Mouse (Mus musculus) lung, embryonic 15.5 days (tissue): ENCODE results near the gene Palm3. TPM values are rescaled to one million over a fixed set of nuclear protein-coding genes. Genes with fewer than 3 reads are reported as not detected.

ENCODE experiments used
- ATAC-seq: fragments of 200-750 bp; cut with Nextera tagmentation; 2 replicates; pipeline ENCODE4 v1.8.0; 2017; ENCODE audit warnings: moderate number of reproducible peaks, borderline replicate concordance; ENCODE audit not compliant: low FRiP score, low TSS enrichment; ENCODE audit errors: extremely low read depth
- H3K27ac ChIP-seq: fragments of 300-500 bp; sonication (generic); 2 replicates; pipeline ENCODE4 v1.5.1; 2015; ENCODE audit warnings: moderate library complexity, mild to moderate bottlenecking, inconsistent platforms
- H3K27me3 ChIP-seq: fragments of 300-500 bp; sonication (generic); 2 replicates; pipeline ENCODE4 v1.6.1; 2015; ENCODE audit warnings: inconsistent platforms
- H3K36me3 ChIP-seq: fragments of 300-500 bp; sonication (generic); 2 replicates; pipeline ENCODE4 v1.6.1; 2015; ENCODE audit warnings: inconsistent platforms
- H3K4me1 ChIP-seq: fragments of 300-500 bp; sonication (generic); 2 replicates; pipeline ENCODE4 v1.6.1; 2015; ENCODE audit warnings: inconsistent platforms
- H3K4me2 ChIP-seq: fragments of 300-500 bp; sonication (generic); 2 replicates; pipeline ENCODE4 v1.6.1; 2015; ENCODE audit warnings: inconsistent platforms, mild to moderate bottlenecking, moderate library complexity
- H3K4me3 ChIP-seq: fragments of 300-500 bp; sonication (generic); 2 replicates; pipeline ENCODE4 v1.5.1; 2015; ENCODE audit warnings: mild to moderate bottlenecking, inconsistent platforms
- H3K9ac ChIP-seq: fragments of 300-500 bp; sonication (generic); 2 replicates; pipeline ENCODE4 v1.6.1; 2015; ENCODE audit warnings: inconsistent platforms
- H3K9me3 ChIP-seq: fragments of 300-500 bp; sonication (generic); 2 replicates; pipeline ENCODE4 v1.6.1; 2016; ENCODE audit warnings: inconsistent platforms
- WGBS: fragments of 180-500 bp; shearing (Covaris S2); methylation state at CpG from one replicate; pipeline ENCODE4 v1.1.7; 2015; 5-methylcytosine and 5-hydroxymethylcytosine counted together
- polyA plus RNA-seq: library from polyadenylated mRNA; unstranded; fragments of >200 nt; fragmentation: Nextera tagmentation; extraction: Ambion mirVana; gene quantifications from 2 replicates; pipeline ENCODE4 v1.2.1, GENCODE M21; 2015

The Palm3 gene
- polyA plus RNA-seq, 1 experiment from 2014 or later: 6.7 TPM

DNA sequence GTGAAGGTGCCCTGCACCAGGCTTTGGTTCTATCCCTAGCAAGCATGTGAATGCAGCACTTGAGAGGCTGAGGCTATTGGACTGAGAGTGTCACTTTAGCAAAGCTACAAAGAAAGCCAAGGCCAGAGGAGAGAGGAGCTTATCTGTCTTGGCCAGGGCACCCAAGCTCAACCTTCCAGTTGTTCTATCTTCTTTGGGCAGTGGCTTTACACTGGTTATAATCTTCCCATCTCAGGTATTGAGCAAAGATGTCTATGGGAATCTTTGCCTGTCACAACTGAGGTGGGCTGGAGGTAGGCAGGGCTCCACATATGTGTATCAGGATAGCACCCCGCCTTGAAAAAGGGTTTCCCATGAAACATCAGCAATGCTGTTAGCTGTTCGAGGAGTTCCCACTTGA, 39.0 kb downstream of the Palm3 start:
- no peak for ATAC-seq
- H3K9me3 ChIP-seq: no peaks in the 10 kb centered on the region

DNA sequence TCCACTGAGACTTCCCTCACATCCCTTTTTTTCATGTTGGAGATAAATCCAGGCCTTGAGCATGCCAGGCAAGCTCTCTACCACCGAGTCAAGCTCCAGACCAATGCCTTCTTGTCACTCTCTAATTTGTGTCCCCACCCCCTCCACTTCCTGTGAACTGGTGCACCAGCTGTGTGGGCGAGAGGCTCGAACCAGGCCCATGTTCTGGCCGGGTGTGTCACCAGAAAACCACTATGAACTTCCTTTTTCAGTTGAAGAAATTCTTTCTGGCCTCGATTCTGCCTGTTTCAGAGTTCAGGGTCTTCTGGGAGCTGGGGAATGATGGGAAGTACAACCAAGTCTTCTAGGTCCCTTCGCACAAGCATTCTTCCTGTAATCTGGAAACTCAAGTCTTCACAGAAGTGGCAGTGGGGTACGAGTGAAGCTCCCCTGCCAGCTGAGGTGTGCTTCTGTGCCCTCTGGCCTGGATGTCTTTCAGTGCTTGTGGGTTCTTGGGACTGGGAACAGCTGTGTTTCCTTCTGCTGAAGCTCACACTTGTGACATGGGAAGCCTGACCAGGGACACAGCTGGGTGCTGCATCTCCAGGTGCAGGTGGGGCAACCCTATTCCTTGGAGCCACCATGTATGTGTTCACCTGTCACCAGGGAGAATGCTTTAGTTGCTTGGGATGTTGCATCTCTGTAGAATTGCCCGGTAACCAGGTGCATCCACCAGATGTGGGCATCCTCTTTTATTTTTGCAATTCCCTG, 42.8 kb downstream of the Palm3 start:
- ATAC-seq: no peak

More for the DNA sequence above, 39.0 kb downstream of the Palm3 start:
- Histone ChIP-seq H3K4me2 (no peak overlapping the region), H3K4me1 (no peaks in the 10 kb centered on the region), H3K9ac (no peak overlapping the region), H3K36me3 (no peaks in the 10 kb centered on the region), H3K27ac (no peak overlapping the region), H3K27me3 (no peaks in the 10 kb centered on the region), H3K4me3 (no peak overlapping the region)
- 70% methylated on average over 2 of the region's 2 CpGs for WGBS

DNA sequence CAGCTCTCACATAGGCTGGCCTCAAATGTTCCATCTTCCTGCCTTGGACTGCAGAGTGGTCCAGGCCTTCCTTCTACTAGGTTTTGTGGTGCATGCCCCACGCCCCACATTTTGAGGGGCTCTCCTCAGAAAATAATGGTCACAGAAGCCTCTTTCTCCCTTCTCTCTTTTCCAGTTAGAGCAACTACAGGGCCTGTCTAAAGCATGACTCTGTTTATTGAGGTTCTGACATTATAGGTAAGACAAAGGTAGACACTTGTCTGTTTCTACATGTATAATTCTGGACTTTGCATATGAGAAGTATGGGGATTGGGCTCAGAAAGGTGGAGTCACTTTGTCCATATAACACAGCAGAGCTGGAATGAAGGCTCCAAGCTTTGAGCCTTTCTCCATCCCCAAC, 43.8 kb downstream of the Palm3 start, which contains the start of gene Gm10643:
Gm10643 (minus strand) TSS at position 101 of the 400 bp plus-strand sequence.
- Histone ChIP-seq H3K9ac (peak within 1 kb of the TSS; percentile 63), H3K4me2 (peak within 1 kb of the TSS; percentile 78), H3K4me1 (peaks cover 26% of the 10 kb centered on the region), H3K27ac (peak within 1 kb of the TSS; percentile 90), H3K4me3 (peak within 1 kb of the TSS; percentile 95), H3K36me3 (no peaks in the 10 kb centered on the region), H3K27me3 (no peaks in the 10 kb centered on the region), H3K9me3 (no peaks in the 10 kb centered on the region)
- WGBS: 95% methylated on average over 1 of the region's 1 CpGs
- no peak for ATAC-seq

More for the DNA sequence above, 42.8 kb downstream of the Palm3 start:
- H3K4me1 ChIP-seq: peaks cover 16% of the 10 kb centered on the region
- H3K9ac ChIP-seq: no peak overlapping the region
- H3K36me3 ChIP-seq: no peaks in the 10 kb centered on the region
- H3K9me3 ChIP-seq: no peaks in the 10 kb centered on the region
- 64% methylated on average over 8 of the region's 8 CpGs for WGBS
- H3K27ac ChIP-seq: no peak overlapping the region
- H3K27me3 ChIP-seq: no peaks in the 10 kb centered on the region
- H3K4me2 ChIP-seq: no peak overlapping the region
- no peak overlapping the region for H3K4me3 ChIP-seq

DNA sequence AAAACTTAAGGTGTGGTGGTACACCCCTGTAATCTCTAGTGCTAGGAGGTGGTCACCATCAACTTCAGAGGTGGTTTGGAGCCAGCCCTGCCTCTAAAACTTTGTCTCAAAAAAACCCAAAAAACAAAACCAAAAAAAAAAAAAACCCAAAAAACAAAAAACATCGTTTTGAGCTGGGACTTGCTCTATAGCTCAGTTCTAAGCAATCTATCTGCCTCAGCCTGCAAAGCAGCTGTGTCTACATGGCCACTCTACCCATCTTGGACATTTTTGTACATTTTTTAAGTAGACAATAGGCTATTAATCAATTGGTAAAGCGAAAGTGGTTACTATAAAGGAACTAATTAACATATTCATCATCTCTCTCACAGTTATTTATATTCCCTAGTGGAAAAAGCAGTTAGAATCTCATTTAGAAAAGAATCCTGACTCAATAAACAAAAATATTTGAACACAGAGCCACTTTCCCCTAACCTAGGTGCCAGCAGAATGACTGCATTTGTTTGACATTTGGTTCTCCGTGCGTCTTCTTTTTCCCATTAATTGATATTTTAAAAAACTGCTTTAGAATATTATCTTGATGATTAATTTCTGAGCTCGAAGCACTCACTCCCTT, 44.3 kb downstream of the Palm3 start:
- Histone ChIP-seq H3K27ac (peak overlapping the region; percentile 90), H3K4me3 (peak overlapping the region; percentile 95), H3K9ac (peak overlapping the region; percentile 63), H3K27me3 (no peaks in the 10 kb centered on the region), H3K4me2 (peak overlapping the region; percentile 78), H3K9me3 (no peaks in the 10 kb centered on the region), H3K4me1 (peaks cover 28% of the 10 kb centered on the region), H3K36me3 (no peaks in the 10 kb centered on the region)
- 19% methylated on average over 5 of the region's 5 CpGs for WGBS
- no peak for ATAC-seq

DNA sequence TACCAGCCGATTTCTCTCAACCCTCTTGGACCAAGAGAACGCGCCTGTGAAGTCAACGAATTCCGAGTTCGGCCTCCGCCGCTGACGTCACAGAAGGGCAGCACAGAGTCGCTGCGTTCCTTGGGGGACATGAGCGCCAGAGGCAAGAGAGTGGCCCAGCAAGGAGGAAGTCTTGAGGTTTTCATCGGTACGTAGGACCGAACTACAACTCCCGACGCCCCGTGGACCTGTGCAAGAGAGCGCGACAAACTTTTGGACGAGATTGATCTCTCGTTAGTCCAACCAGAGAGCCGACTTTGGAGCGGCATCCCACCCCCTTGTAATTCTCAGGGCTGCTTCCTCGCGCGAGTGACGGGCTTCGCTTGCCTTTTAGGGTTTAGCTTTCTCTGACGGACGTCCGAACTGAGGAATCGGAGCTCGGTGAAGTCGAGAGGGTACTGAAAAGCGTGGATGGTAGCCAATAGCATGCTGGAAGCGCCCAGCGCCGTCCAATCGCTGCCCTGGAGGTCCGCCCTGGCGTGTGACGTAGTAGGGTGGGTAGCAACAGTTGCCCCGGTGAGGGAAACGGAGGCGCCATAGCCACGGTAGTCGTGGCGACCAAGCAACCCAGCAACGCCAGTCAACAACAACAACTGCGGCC, 45.1 kb downstream of the Palm3 start, which contains the start of gene Rfx1:
Rfx1 (plus strand) TSS at position 544 of the 640 bp plus-strand sequence.
- peak within 1 kb of the TSS; percentile 78 for H3K4me2 ChIP-seq
- WGBS: under 1% methylated on average over 51 of the region's 51 CpGs
- H3K4me1 ChIP-seq: peaks cover 28% of the 10 kb centered on the region
- H3K4me3 ChIP-seq: peak within 1 kb of the TSS; percentile 95
- H3K27me3 ChIP-seq: no peaks in the 10 kb centered on the region
- H3K36me3 ChIP-seq: no peaks in the 10 kb centered on the region
- ATAC-seq: peak; percentile 97
- no peaks in the 10 kb centered on the region for H3K9me3 ChIP-seq
- peak within 1 kb of the TSS; percentile 98 for H3K27ac ChIP-seq
- H3K9ac ChIP-seq: peak within 1 kb of the TSS; percentile 84

DNA sequence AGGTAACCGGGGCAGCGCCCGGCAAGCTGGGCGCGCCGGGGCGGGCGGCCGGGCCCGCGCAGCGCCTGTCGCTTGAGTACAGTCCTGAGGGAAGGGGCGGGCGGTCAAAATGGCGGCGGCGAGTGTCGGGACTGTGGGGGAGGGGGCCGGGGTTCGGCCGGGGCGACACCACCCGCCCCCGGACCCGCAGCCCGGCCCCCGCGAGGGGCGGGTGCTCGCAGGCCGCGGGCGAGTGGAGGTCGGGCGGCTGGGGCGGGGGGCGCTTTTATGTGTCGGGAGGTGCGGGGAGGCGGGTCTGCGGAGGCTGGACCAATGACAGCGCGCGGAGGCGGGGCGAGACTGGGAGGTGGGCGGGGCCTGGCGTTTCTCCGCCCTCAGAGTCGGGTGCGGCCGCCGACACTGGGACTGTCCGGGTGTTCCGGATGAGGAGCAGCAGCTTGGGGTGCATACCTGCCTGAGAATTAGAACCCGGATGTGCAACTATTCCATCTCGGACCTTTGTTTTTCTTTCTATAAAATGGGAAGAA, 45.8 kb downstream of the Palm3 start:
- peak; percentile 73 for ATAC-seq
- H3K4me3 ChIP-seq: peak overlapping the region; percentile 95
- peak overlapping the region; percentile 50 for H3K4me2 ChIP-seq
- H3K27me3 ChIP-seq: no peaks in the 10 kb centered on the region
- H3K9me3 ChIP-seq: no peaks in the 10 kb centered on the region
- peak overlapping the region; percentile 98 for H3K27ac ChIP-seq
- no peaks in the 10 kb centered on the region for H3K36me3 ChIP-seq
- 2% methylated on average over 45 of the region's 58 CpGs for WGBS
- H3K4me1 ChIP-seq: peaks cover 31% of the 10 kb centered on the region
- peak overlapping the region; percentile 84 for H3K9ac ChIP-seq

DNA sequence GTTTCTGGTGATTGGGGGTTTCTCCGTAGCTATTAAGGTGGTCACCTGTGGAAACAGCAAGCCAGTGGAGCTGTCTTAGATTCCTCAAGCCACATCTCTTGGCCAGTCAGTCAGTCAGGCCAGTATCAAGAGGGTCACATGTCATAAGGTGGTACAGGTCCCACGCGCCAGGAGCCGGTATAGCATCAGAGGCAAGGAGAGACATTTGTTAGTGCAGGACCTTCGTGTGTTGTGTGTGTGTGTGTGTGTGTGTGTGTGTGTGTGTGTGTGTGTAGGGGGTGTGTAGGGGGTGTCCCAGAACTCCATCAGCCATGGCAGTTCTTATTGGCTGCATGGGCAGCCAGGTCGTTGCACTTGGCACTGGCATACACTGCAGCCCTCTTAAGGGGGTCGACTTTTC, 46.6 kb downstream of the Palm3 start:
- H3K9me3 ChIP-seq: no peaks in the 10 kb centered on the region
- H3K4me3 ChIP-seq: peak overlapping the region; percentile 95
- H3K4me2 ChIP-seq: peak overlapping the region; percentile 50
- ATAC-seq: no peak
- peak overlapping the region; percentile 10; the same call in 1 of the 2 replicates for H3K9ac ChIP-seq
- no peaks in the 10 kb centered on the region for H3K36me3 ChIP-seq
- H3K27me3 ChIP-seq: no peaks in the 10 kb centered on the region
- peaks cover 31% of the 10 kb centered on the region for H3K4me1 ChIP-seq
- 73% methylated on average over 7 of the region's 7 CpGs for WGBS
- H3K27ac ChIP-seq: no peak overlapping the region

DNA sequence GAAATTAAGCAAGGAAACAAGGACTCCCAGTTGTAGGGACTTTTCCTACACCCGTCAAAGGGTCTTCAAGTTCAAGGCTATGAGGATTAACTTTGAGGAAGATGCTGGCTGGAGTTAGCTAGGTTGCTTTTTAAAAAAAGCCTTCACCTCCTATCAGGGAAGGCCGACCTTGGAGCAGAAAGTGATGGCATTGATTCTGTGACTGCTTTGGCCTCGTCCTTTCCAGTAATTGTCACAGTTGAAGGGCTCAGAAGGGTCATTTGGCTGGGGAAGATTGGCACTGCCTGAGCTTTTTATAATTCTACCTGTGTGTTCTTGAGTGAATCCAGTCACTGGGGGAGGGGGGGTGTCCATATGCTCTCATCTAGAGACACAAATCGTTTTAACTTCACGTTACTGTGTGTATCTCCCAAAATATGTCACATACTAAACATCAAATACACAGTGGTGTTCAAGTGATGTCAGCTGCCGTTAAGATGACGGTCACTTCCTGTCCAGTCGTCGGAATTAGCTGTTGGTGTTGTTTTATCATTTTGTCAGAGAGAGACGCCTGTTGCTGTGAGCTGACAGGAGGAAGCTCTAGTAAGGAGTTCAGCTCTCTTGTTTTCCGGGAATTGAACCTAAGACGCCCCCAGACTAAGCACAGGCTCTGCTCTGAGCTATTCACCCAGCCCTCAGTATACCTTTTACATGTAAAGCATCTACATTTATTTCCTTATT, 47.2 kb downstream of the Palm3 start:
- Histone ChIP-seq H3K4me3 (no peak overlapping the region; the same call in 1 of the 2 replicates), H3K27me3 (no peaks in the 10 kb centered on the region), H3K27ac (0 out of 2 replicates have a peak overlapping the region, but pooled peaks have one; percentile 24), H3K9ac (no peak overlapping the region), H3K4me2 (peak overlapping the region; percentile 50), H3K4me1 (peaks cover 36% of the 10 kb centered on the region), H3K36me3 (no peaks in the 10 kb centered on the region), H3K9me3 (no peaks in the 10 kb centered on the region)
- ATAC-seq: no peak
- WGBS: 28% methylated on average over 12 of the region's 12 CpGs

DNA sequence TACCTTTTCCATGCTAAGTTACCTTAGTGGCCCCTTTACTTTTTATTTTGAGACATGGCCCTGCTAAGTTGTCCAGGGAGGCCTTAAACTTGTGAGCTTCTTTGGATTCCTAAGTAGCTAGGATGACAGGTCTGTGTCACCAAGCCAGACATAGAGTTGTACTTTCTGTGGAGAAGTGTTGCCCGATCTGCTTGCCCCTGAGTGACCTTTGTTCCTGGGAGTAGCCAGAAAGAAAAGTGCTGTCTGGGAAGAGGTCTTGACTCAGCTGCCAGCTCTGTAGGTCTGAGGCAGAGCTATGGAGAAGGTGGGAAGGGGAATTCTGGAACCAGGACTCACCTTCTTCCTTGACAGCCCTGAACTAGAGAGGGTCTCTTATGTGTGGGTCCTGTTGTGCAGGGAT, 47.9 kb downstream of the Palm3 start:
- Histone ChIP-seq H3K36me3 (no peaks in the 10 kb centered on the region), H3K9ac (no peak overlapping the region), H3K27ac (no peak overlapping the region), H3K4me2 (no peak overlapping the region), H3K27me3 (no peaks in the 10 kb centered on the region), H3K4me1 (peaks cover 37% of the 10 kb centered on the region), H3K4me3 (no peak overlapping the region; the same call in 1 of the 2 replicates), H3K9me3 (no peaks in the 10 kb centered on the region)
- WGBS: 11% methylated on average over 1 of the region's 1 CpGs
- ATAC-seq: no peak

DNA sequence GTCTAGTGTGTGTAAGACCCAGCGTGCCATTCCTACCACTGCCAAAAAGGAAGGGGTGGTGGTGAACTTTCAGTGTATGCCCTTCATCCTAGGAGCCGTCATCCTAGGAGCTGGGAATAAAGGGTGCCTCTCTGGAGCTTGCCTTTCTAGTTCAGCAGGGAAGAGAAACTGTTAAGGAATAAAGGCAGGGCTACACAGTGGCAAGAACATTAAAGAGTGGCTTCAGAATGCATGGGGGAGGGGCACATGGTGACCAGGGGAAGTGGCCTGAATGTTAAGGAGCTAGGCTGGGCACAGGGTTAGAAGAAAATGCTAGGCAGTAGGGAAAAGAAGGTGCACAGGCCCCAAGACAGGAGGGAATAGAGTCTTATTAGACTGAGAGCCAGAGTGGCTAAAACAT, 48.5 kb downstream of the Palm3 start:
- no peaks in the 10 kb centered on the region for H3K36me3 ChIP-seq
- H3K9me3 ChIP-seq: no peaks in the 10 kb centered on the region
- ATAC-seq: no peak
- H3K9ac ChIP-seq: no peak overlapping the region
- no peaks in the 10 kb centered on the region for H3K27me3 ChIP-seq
- peaks cover 37% of the 10 kb centered on the region for H3K4me1 ChIP-seq
- H3K4me2 ChIP-seq: no peak overlapping the region
- 65% methylated on average over 2 of the region's 2 CpGs for WGBS
- H3K27ac ChIP-seq: no peak overlapping the region
- H3K4me3 ChIP-seq: no peak overlapping the region

DNA sequence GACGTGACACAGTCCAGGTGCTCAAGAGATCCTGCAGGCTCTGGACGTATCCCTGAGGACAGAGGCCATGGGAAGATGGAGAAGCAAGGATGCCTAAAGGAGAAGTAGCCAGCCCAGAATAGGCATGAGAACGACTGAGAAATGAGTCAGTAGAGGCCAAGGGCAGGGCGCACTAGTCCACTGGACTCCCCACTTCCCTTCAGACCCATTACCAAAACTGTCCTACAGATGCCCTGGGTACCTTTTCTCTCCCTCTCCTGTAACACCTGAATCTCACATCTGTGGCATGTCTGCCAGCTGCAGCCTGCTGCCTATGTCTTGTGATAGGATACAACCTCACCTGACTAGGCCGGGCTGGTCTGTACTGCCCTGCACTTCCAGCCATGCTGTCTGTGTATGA, 49.0 kb downstream of the Palm3 start:
- no peak overlapping the region for H3K4me3 ChIP-seq
- no peak overlapping the region for H3K27ac ChIP-seq
- peaks cover 37% of the 10 kb centered on the region for H3K4me1 ChIP-seq
- H3K9me3 ChIP-seq: no peaks in the 10 kb centered on the region
- no peak for ATAC-seq
- WGBS: 76% methylated on average over 5 of the region's 5 CpGs
- H3K9ac ChIP-seq: no peak overlapping the region
- H3K36me3 ChIP-seq: 0 out of 2 replicates have a peak, but pooled peaks cover 3% of the 10 kb centered on the region
- H3K4me2 ChIP-seq: no peak overlapping the region
- H3K27me3 ChIP-seq: no peaks in the 10 kb centered on the region
